In the genomic region with DNA sequence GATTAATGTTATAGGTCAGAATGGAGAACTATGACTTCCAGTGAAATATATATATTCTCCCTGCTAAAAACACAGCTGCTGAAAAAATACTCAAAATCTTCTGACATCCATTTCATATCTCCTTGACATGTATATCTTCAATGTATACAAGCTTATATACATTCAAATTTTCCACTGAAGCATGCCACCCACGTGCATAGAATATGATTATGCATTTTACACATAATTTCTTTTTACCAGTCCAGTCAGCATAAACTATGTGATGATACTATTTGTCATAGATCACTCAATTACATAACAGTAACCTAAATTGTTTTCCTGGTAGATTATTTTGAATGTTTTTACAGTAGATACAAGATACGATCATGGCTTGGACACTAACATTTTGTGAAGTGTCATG, we compare ENCODE assay signal across 16 mouse cellular contexts.
"Had no signal": no experiment of that assay in that cellular context is flagged by ENCODE, and none has a peak within 500 bp of the region (broad histone marks: within the 10 kb centered on the region; RNA-seq: fewer than 3 reads in every experiment).

No protein-coding gene starts in this region.

- H3K9me3 ChIP-seq: neural tube, embryonic 13.5 days; neural tube, embryonic 15.5 days; stomach, embryonic 15.5 days had no signal

- H3K4me2 ChIP-seq: neural tube, embryonic 13.5 days; neural tube, embryonic 15.5 days; stomach, embryonic 15.5 days had no signal

- H3K36me3 ChIP-seq: neural tube, embryonic 13.5 days; neural tube, embryonic 15.5 days; stomach, embryonic 15.5 days had no signal

- H3K27me3 ChIP-seq: neural tube, embryonic 13.5 days; neural tube, embryonic 15.5 days; stomach, embryonic 15.5 days had no signal

- H3K27ac ChIP-seq: neural tube, embryonic 13.5 days; neural tube, embryonic 15.5 days; stomach, embryonic 15.5 days; stomach, postnatal 0 days had no signal

- H3K9ac ChIP-seq: neural tube, embryonic 13.5 days; neural tube, embryonic 15.5 days; stomach, embryonic 15.5 days had no signal

- DNase-seq: retina, postnatal 1 day; right cerebral cortex, adult 18-20 months; right cerebral cortex, postnatal 14 days; right cerebral cortex, postnatal 25 days; right cerebral cortex, postnatal 4 days; spleen, adult 18-20 months; thymus, adult 18-20 months; thymus, adult 2 months; thymus, postnatal 14 days; thymus, postnatal 25 days; thymus, postnatal 36 days; thymus, postnatal 4 days had no signal

- H3K4me3 ChIP-seq: neural tube, embryonic 13.5 days; neural tube, embryonic 15.5 days; stomach, embryonic 15.5 days had no signal

- H3K4me1 ChIP-seq: neural tube, embryonic 13.5 days; neural tube, embryonic 15.5 days; stomach, embryonic 15.5 days had no signal
